Mouse (Mus musculus) right cerebral cortex, adult 18-20 months (tissue): ENCODE data around the gene Vdac2.

Experiments
- DNase-seq: peaks from one replicate; pipeline ENCODE4 v3.0.0; 2022; ENCODE audit warnings: mixed read lengths

Vdac2 gene

GRCm38 (mm10) chr14:21853456-21854109 lies 28.5 kb downstream of the Vdac2 start:
- peak; percentile 69 for DNase-seq

GRCm38 (mm10) chr14:21854271-21854670 lies 29.2 kb downstream of the Vdac2 start:
- DNase-seq = no peak

GRCm38 (mm10) chr14:21855961-21856360 lies 30.9 kb downstream of the Vdac2 start:
- DNase-seq = no peak

GRCm38 (mm10) chr14:21856886-21857285 lies 31.8 kb downstream of the Vdac2 start:
- no peak for DNase-seq

GRCm38 (mm10) chr14:21866291-21866690 lies 41.3 kb downstream of the Vdac2 start:
- no peak for DNase-seq

- no peak for DNase-seq
Observed at GRCm38 (mm10) chr14:21866816-21867215, 41.8 kb downstream of the Vdac2 start.

- DNase-seq = no peak
Observed at GRCm38 (mm10) chr14:21890430-21890829, 65.4 kb downstream of the Vdac2 start.

GRCm38 (mm10) chr14:21891581-21892340 lies 66.7 kb downstream of the Vdac2 start:
- DNase-seq = no peak

GRCm38 (mm10) chr14:21892341-21892659 lies 67.3 kb downstream of the Vdac2 start:
- no peak for DNase-seq
